Mouse (Mus musculus) liver, adult 10 weeks (tissue): ENCODE data around the gene Sinhcaf. TPM values are rescaled to one million over a fixed set of nuclear protein-coding genes. Genes with fewer than 3 reads are reported as not detected.

ENCODE experiments used
- polyA plus RNA-seq: library from polyadenylated mRNA; stranded (reverse); fragments of 350-450 nt; fragmentation: Illumina TruSeq; extraction: RNeasy Lipid Tissue Mini Kit (QIAGEN cat#74804); gene quantifications from one replicate; pipeline ENCODE4 v1.2.3, GENCODE M21; 2014; ENCODE audit warnings: low read depth, low replicate concordance

Gene Sinhcaf
- 3.6 TPM for polyA plus RNA-seq

GRCm38 (mm10) chr6:148946409-148946742, at the start of gene Sinhcaf:
Gene Sinhcaf, minus strand, starts transcription at chr6:148946467.

GRCm38 (mm10) chr6:148895773-148896506, 50.3 kb downstream of the Sinhcaf start, which contains the start of gene Caprin2:
Gene Caprin2, minus strand, starts transcription at chr6:148896237.

Other genes starting within 250 kb of the Sinhcaf start
- 35.0 TPM for gene Ipo8, start 115.0 kb downstream of the Sinhcaf start, polyA plus RNA-seq
- 4.6 TPM for gene Caprin2, start 50.2 kb downstream of the Sinhcaf start, polyA plus RNA-seq
- gene Dennd5b, start 155.2 kb upstream of the Sinhcaf start, polyA plus RNA-seq, result 50.1 TPM
- gene Gm10203, start 183.7 kb upstream of the Sinhcaf start, polyA plus RNA-seq, result not detected
- gene Etfbkmt, start 193.4 kb upstream of the Sinhcaf start, polyA plus RNA-seq, result 38.5 TPM
- 15.5 TPM for gene Amn1, start 242.2 kb upstream of the Sinhcaf start, polyA plus RNA-seq